Mouse (Mus musculus): ENCODE results near the gene Psen2.

DNA sequence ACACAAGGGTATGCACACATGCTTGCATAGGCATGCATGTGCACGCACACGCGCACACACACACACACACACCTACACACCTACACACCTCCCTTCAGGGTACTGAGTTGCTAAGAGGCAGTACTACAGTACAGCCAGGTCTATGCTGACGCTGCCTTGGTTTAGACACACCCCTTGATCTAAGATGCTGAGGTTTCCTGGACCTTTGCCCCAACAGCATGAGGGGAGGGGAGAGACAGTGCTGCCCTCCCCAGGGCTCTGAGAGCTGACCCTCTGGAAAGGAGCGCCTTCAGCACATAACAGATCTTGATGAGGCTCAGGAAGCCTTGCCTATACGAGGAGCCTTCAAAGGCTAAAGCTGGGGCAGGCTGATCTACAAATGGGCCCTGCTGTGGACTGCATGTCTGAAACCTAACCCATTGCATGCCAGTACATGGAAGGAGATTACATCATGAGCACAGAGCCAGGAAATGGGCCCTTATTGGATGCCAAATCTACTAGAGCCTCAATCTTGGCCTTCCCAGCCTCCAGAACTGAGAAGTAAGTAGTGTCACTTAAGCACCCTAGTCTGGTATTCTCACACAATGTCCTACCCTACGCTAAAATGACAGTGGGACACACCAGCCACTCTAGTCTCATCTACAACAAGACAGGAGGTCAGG is 81.8 kb downstream of the Psen2 start:
- TF ChIP-seq GATA1 (IDR thresholded peaks at IDR 0.05; ENCODE audit: low read length) (no peak), TAL1 (IDR thresholded peaks at IDR 0.05; ENCODE audit: low read length) (no peak)

Data from erythroblast, embryonic 14.5 days (primary cell).